Mouse (Mus musculus): ENCODE data around the gene Nfatc2. TPM values are rescaled to one million over a fixed set of nuclear protein-coding genes. Genes with fewer than 3 reads are reported as not detected.

The Nfatc2 gene
- total RNA-seq, 2 experiments from 2014 or later: 16.3 to 21.3 TPM

DNA sequence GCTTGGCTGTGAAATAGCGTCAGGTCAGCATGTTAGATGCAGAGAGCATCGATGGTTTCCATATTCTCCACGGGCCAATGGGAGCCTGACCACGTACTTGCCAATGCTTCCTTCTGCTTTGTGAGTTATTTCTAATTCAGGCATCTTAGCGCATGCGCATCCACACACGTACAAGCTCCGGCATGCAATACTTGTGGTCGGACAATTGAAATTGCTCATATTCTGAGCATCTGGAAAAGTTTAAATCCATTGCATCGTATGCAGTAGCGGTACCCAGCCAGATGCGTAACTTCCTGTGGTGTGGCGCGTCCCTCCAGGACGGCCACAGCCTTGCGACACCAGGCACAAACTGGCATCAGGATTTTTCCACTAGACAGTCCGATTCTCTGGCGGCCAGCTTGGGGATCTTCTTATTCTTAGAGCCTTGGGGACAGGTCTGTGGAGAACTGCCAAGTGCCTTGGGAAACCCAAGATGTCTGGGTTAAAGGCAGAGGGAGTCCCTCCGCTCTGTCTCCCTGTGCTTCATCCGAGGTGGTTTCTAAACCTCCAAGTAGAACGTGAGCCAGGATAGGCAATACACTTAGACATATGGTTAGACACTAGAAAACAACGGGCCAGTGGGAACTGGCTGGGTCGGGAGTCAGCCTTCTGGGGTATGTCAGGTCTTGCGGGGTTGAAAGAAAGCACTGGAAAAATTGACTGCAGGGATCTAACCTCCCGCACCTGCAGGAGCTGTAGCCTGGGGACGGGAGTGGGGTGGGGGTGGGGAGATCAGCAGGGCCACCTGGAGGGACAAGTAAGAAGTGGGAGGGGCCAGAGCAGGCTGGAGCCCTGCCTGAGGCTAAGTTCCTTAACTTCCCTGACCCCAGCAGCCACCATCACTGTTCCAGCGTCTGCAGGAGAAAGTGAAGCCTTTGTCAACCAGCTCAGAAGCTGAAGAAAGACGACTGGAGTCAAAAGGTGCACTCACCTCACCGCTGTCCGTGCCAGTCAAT is 149.4 kb downstream of the Nfatc2 start:
- no peak for DNase-seq
- intact Hi-C loops (cut with DNase I): no loop called here

DNA sequence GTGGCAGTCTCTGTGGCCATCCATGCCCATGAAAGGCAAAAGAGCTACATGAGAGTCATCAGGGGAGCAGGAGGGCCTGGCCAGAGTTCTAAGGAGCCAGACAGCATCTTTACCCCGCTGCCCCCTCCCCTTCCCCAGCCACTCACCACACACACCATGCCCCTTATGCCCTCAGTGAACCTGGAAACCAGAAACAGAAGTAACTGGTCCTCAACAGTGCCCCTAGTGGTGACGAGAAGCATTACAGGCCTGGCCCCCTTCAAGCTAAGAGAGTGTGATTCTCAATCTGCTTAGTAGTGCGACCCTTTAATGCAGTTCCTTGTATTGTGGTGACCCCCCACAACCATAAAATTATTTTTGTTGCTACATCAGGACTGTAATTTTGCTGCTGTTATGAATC is 150.5 kb downstream of the Nfatc2 start:
- DNase-seq: peak in 1 of 2 experiments; percentile 43
- intact Hi-C loops (cut with DNase I): no loop called here

DNA sequence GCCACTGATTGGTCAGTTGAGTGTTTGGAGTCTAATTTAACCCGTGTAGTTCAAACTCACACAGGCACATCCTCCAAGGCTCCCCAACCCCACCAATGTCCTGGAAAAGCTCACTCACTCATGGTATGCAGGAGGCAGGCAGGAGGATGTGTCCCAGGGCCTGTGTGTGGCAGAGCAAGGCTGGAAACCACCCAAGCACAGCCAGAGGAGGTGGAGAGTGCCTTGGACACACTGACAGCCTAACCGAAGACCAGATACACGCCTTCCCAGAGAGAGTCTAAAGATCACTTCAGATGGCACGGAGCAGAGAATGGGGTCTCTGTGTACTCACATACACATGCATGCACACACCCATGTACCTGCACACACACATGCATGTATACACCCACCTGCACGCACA is 153.4 kb downstream of the Nfatc2 start:
- no peak for DNase-seq
- intact Hi-C loops (cut with DNase I): loop anchor here (5.0 to 10.0 kb wide), 3 partner anchors 176 to 336 kb away; no protein-coding TSS in a partner anchor

DNA sequence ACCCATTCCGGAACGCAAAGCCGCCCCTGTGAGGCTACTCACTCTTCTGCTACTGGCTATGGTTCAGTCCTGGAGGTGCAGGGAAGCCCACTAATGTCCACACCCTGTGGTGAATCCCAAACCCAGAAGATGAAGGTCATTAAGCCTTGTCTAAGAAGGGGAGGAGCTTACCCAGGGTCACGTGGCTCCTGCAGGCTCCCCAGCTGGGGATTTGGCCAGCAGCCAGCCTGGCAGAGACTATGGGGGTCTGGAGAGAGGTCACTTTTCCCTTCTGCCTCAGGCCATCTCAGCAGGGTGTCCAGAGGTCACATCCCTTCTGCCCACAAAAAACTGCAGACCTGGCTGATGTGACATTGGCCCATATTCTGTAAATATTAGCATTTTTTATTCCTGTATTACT is 153.9 kb downstream of the Nfatc2 start:
- intact Hi-C loops (cut with DNase I): loop anchor here (5.0 to 10.0 kb wide), 3 partner anchors 175 to 335 kb away; no protein-coding TSS in a partner anchor
- no peak for DNase-seq

DNA sequence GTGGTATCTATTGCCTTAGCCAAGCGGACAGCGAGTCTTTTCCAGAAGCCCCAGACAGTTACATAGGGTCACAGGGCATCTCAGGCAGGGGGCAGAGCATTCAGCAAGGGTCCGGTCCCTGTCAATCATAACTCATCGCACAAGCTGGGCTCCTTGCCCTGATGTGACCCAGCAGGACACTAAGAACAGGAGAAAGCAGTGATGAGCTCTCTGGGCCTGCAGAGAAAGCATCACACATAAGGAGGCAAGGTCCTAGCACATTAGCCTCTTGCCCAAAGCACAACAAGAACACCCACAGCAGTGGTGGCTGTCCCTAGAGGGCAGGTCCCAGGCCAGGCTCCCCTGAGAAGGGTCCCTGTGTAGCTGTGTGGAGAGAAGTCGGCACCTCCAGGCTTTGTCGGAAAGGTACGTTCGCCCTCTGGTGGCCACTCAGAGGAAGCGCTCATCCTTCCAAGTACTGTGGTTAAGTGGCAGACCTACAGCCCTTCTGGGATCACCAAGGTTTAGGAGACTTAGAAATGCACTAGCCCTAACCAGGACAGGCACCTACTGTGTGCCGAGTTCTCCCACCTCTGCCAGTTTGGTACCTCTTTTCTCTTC is 156.1 kb downstream of the Nfatc2 start:
- peak; percentile 54 to 77 for DNase-seq
- intact Hi-C loops (cut with DNase I): loop anchor here (1.0 to 10.0 kb wide), 4 partner anchors 173 to 333 kb away; no protein-coding TSS in a partner anchor

DNA sequence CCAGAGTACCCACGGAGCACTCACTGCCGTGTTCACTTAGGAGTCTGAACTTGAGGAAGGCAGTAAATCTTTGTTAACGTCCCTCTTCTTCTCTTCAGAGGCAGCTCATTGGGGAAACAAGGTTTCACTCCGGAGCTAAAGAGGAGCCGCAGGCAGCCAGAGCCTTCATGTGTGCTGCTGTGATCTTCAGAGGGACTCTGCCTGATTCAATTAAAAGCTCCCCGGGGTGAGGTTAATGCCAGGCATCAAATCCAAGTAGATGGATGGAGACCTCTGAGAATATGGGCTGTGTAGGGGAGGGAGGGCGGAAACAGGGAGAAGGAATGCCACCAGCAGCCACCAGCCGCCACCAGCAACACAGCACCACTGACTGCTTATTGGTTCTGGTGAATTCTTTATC is 157.3 kb downstream of the Nfatc2 start:
- intact Hi-C loops (cut with DNase I): loop anchor here (10.0 kb wide), 1 partner anchor 299 kb away; no protein-coding TSS in a partner anchor
- no peak for DNase-seq

DNA sequence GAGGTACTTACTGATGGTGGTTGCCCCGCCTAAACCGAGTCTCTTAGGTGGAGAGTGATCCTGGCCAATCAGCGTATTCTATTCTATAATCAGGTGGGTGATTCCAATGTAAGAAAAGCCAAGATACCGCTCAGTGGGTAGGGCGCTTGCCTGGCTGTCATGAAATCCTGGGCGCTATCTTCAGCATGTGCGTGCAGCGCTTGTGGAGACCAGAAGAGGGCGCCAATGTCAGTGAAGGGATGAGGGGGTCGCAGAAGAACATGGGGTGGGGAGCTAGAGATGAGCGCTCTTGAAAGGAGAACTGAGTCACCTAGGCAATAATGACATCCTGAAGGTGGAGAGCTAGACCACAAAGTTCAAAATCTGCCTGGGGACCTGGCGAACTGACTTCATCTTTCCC is 160.0 kb downstream of the Nfatc2 start:
- intact Hi-C loops (cut with DNase I): loop anchor here (10.0 kb wide), 1 partner anchor 297 kb away; no protein-coding TSS in a partner anchor
- DNase-seq: no peak

DNA sequence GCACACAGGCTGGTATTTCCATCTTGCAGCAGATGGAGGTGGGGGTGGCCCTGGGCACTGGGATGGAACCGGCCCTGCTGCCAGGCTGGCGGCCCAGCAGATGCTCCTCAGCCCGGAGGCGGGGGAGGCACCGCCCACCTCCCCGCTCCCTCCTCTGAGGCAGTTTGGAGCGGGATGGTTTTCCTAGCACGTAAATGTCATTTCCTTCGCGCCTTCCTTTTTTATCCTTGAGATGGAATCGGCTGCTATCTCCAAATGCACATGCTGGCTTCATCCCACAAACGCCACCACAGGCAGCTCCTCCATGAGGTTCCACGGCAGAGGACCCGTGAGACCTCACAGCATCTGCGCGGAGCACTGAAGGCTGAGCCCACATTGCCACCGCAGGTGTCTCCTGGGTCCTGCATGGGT is 160.5 kb downstream of the Nfatc2 start:
- intact Hi-C loops (cut with DNase I): loop anchor here (10.0 kb wide), 1 partner anchor 296 kb away; no protein-coding TSS in a partner anchor
- DNase-seq: no peak

DNA sequence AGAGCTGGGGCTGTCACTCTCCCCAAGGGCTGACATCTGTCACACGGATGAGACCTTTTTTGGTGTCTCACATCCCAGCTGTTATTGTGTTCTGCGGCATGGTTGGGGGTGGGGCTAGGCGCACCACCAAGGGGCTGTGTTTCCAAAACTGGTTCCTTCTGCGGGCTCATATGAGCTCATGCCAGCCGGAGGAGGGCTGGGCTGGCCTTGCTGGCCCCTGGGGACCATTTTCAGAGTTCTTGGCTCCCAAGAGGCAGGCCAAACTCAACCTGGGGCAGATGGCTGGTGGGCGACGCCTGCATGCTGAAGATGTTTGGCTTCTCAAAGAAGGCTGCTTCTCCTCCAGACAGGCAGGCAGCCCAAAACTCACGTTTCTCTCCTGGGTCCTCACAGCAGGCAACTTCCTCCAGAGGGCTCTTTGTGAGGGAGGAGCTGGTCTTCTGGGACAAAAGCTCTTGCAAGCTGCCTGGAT is 162.4 kb downstream of the Nfatc2 start:
- no peak for DNase-seq
- intact Hi-C loops (cut with DNase I): no loop called here

DNA sequence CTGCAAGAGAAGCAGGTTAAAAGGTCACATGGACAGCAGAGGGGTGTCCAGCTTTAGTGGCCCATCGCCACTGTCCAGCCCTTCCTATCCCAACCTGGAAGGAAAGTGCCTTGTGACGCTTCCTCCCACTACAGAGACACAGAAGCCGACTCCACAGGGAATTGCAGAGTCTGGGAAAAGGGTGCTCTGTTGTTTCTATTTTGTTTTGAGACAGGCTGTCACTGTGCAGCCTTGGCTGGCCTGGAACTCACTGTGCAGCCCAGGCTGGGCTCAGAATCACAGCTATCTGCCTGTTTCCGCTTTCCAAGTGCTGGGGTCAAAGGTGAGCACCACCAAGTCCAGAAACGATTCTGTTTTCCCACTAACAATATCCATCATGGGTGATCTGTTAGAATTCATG is 167.3 kb downstream of the Nfatc2 start:
- no peak for DNase-seq
- intact Hi-C loops (cut with DNase I): no loop called here

DNA sequence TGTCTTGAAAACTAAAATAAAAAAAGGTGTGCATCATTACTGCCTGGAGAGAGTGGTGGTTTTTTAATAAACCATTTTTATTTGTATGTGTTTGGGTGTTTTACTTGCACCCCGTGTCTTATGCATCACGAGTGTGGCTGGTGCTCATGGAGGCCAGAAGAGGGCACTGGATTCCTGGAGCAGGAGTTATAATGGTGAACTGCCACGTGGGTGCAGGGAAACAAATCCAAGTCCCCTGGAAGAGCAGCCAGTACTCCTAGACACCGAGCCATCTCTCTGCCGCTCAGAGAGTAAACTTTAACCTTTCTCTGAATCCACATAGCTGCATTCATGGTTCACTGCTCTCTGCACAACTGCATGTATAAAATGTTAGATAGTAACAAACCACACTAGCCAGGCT is 168.1 kb downstream of the Nfatc2 start:
- DNase-seq: no peak
- intact Hi-C loops (cut with DNase I): no loop called here

DNA sequence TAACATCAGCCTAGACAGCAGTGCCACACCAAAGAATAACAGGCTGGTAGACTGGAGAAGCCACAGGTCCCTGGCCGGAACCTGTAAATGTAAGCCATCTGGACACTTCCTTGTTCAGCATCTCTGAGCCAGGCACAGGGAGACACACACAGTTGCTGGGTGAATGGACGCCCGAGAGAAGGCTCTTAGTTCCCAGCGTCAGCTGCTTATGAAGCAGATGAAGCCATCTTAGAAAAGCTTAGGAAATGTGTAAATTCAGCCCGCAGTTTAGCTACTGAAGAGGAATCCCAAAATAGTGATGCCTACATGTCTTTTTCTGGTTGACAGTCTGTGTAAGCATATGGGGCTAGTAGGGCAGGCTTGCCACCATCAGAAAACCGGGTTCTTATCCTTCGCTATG is 169.1 kb downstream of the Nfatc2 start:
- intact Hi-C loops (cut with DNase I): no loop called here
- no peak for DNase-seq

DNA sequence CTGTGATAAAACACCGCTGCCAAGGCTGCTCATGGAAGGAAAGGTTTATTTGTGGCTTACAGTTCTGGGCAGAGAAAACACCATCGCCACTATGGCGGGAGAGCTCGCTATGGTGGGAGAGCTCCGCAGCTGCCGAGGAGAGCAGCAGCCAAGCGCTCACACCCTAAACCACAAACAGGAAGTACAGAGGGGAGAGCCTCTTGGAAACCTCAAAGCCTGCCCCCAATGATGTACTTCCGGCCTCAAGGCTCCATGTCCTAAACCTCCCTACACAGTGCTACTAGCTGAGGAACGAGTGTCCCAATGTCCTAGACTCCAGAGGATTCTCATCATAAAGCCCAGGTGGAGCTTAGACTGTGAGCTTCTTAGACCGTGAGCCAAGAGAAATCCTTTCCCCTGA is 171.9 kb downstream of the Nfatc2 start:
- intact Hi-C loops (cut with DNase I): no loop called here
- no peak for DNase-seq

DNA sequence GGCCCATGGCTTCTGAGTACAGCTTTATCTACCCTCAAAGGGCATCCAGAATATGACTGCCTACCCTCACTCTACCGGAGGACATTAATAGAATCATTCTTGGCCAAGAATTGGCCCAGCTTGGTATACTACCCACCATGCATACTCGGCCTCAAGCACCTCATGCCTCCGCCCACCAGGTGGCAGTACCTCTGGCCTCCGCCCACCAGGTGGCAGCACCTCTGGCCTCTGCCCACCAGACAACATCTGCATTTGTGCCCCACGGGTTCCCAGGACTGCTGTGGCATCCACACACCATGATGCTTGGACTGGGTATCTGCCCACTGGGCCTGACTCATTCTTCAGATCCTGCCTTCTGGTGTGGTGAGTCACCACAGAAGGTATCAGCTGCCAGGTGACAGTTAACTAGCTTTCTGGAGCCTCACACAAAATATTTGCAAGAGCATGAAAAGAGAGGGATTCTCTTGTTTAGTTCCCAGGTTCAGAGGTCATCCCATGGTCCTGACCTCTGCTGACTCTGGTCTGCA is 173.0 kb downstream of the Nfatc2 start:
- no peak for DNase-seq
- intact Hi-C loops (cut with DNase I): no loop called here

Small RNA genes lying within 50 kb of the gene (microRNA-seq; reads per million reads assigned to microRNA genes)
- gene Mir7004: 0.95 to 2.4 reads per million in 2 experiments

Other genes with a start within 250 kb of the Nfatc2 start
- gene Atp9a, start 140.8 kb upstream of the Nfatc2 start, total RNA-seq (2021): 10 to 100 TPM; 64.0 TPM
- gene Sall4, start 166.3 kb upstream of the Nfatc2 start, total RNA-seq (2021): 1 to 10 TPM; 1.7 to 2.3 TPM